Mouse (Mus musculus): ENCODE measurements at regions not wholly inside any gene's neighbourhood (a gene's known extent, or its start where the extent isn't known, plus 50 kb on each side); places are given as distances from the start of the nearest gene placed in this dataset.

GRCm38 (mm10) chr3:78948700-78949099 is 337.6 kb downstream of the Rapgef2 start:
- no peak for DNase-seq (ENCODE audit: low spot score in 2 of 2)
- no peak overlapping the region for H3K4me3 ChIP-seq
- no peak for TF ChIP-seq CTCF (conservative IDR thresholded peaks at IDR 0.05)
- no peak overlapping the region for H3K27ac ChIP-seq

GRCm38 (mm10) chr3:78948171-78948570 is 338.1 kb downstream of the Rapgef2 start:
- H3K27ac ChIP-seq: no peak overlapping the region
- peak; percentile 87 for TF ChIP-seq CTCF (conservative IDR thresholded peaks at IDR 0.05)
- no peak overlapping the region for H3K4me3 ChIP-seq
- peak; percentile 54 to 69 for DNase-seq (ENCODE audit: low spot score in 2 of 2)

GRCm38 (mm10) chr3:78947183-78947582 is 339.1 kb downstream of the Rapgef2 start:
- no peak for DNase-seq (ENCODE audit: low spot score in 2 of 2)

DNA sequence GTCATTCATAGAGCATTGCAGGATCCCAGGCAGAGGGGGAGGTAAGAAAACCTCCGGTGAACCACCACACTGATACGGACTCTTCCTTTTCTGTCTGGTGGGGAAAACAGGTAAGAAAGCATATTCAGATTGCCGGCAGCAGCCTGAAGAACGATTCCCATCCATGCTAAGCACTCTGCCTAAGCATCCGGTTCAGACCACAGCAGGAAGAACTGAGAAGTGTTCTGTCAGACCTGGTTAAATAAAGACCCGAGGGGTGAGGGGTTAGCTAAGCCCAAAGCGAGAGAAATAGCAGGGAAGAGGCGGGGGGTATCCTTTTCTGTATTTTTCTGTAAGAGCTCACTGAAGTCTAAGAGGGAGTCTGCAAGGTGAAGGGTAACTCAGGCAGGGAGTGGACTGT is 342.1 kb downstream of the Rapgef2 start:
- Histone ChIP-seq H3K27ac (no peak overlapping the region), H3K4me3 (no peak overlapping the region)
- DNase-seq (ENCODE audit: low spot score in 2 of 2): no peak
- no peak for TF ChIP-seq CTCF (conservative IDR thresholded peaks at IDR 0.05)

More at GRCm38 (mm10) chr3:78947183-78947582, 339.1 kb downstream of the Rapgef2 start:
- Histone ChIP-seq H3K27ac (no peak overlapping the region), H3K4me3 (no peak overlapping the region)
- TF ChIP-seq CTCF (conservative IDR thresholded peaks at IDR 0.05): no peak

- peak; percentile 63 for TF ChIP-seq CTCF (conservative IDR thresholded peaks at IDR 0.05)
- no peak overlapping the region for H3K4me3 ChIP-seq
- no peak overlapping the region for H3K27ac ChIP-seq
- no peak for DNase-seq (ENCODE audit: low spot score in 2 of 2)
Observed at GRCm38 (mm10) chr3:78932975-78933374, 353.3 kb downstream of the Rapgef2 start.

GRCm38 (mm10) chr3:78919850-78920249 is 366.5 kb downstream of the Rapgef2 start:
- TF ChIP-seq CTCF (conservative IDR thresholded peaks at IDR 0.05): no peak; the same call in 1 of the 2 replicates
- H3K27ac ChIP-seq: peak overlapping the region; percentile 70
- peak overlapping the region; percentile 36 for H3K4me3 ChIP-seq
- no peak for DNase-seq (ENCODE audit: low spot score in 2 of 2)

DNA sequence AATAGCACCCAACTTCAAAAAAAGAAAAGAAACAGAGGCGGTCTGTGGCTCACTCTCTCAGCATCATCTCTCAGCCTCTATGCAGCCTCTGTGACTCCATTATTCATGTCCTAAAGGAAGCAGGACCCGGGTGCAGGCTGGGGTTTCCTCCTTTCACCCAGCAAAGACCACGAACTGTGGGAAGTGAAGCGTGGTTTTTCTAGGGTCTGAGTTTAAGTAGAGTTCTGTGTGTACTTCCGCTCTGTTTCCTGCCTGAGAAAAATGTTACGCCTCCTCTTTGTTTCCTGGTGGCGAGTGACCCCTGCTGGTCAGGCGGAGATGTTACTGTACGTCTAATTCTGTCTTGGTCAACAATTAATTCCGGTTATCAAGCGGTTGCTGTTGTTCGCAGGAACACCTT is 366.9 kb downstream of the Rapgef2 start:
- peak overlapping the region; percentile 70 for H3K27ac ChIP-seq
- peak; percentile 78 to 86 for DNase-seq (ENCODE audit: low spot score in 2 of 2)
- TF ChIP-seq CTCF (conservative IDR thresholded peaks at IDR 0.05): peak; percentile 97
- H3K4me3 ChIP-seq: peak overlapping the region; percentile 36

DNA sequence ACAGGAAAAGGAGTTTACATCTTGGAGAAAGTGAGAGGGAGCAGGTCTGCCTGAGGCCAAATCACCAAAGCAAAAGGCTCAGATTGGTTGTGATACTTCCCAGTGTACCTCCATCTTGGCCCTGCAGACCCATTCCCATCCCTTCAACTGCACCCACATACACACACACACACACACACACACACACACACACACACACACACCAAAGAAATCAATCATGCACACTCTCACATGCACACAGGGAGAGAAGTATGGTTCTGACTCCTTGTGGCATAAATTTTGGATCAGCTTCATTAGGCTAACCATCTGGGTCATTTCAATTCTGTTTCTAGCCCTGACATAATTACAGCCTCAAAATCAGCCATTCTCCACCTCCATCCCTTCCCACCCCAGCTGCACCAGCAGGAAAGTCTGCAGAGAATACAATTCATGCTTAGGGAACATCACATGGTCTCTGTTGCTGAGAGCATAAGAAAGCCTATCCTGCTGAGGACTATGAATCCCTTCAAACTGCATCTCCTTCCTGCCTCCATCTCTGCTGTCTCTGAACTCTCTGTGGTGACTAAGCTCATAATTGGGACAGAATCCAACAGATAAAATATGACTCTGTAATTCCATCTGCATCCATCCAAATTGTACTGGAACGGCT is 378.0 kb downstream of the Rapgef2 start:
- DNase-seq (ENCODE audit: low spot score in 2 of 2): peak in 1 of 2 experiments; percentile 66
- TF ChIP-seq CTCF (conservative IDR thresholded peaks at IDR 0.05): no peak
- Histone ChIP-seq H3K4me3 (no peak overlapping the region), H3K27ac (peak overlapping the region; percentile 70)

GRCm38 (mm10) chr3:78907778-78908177 is 378.5 kb downstream of the Rapgef2 start:
- TF ChIP-seq CTCF (conservative IDR thresholded peaks at IDR 0.05): no peak
- peak overlapping the region; percentile 49; the same call in 1 of the 2 replicates for H3K27ac ChIP-seq
- no peak for DNase-seq (ENCODE audit: low spot score in 2 of 2)
- no peak overlapping the region for H3K4me3 ChIP-seq

- 0 out of 2 replicates have a peak overlapping the region, but pooled peaks have one; percentile 19 for H3K27ac ChIP-seq
- no peak for TF ChIP-seq CTCF (conservative IDR thresholded peaks at IDR 0.05)
- peak in 1 of 2 experiments; percentile 22 for DNase-seq (ENCODE audit: low spot score in 2 of 2)
- no peak overlapping the region for H3K4me3 ChIP-seq
Observed at GRCm38 (mm10) chr3:78901838-78902484, 384.4 kb downstream of the Rapgef2 start.

- H3K27ac ChIP-seq: 0 out of 2 replicates have a peak overlapping the region, but pooled peaks have one; percentile 19
- no peak for TF ChIP-seq CTCF (conservative IDR thresholded peaks at IDR 0.05)
- peak overlapping the region; percentile 13; the same call in 1 of the 2 replicates for H3K4me3 ChIP-seq
- no peak for DNase-seq (ENCODE audit: low spot score in 2 of 2)
Observed at GRCm38 (mm10) chr3:78901016-78901837, 385.1 kb downstream of the Rapgef2 start.

GRCm38 (mm10) chr3:78899446-78900230 is 386.7 kb downstream of the Rapgef2 start:
- no peak overlapping the region for H3K27ac ChIP-seq
- no peak for TF ChIP-seq CTCF (conservative IDR thresholded peaks at IDR 0.05)
- DNase-seq (ENCODE audit: low spot score in 2 of 2): no peak
- no peak overlapping the region for H3K4me3 ChIP-seq

Measured in layer of hippocampus, adult 2 months (tissue).